8 mouse cellular contexts compared by ENCODE assay signal in genomic region chr3:84952135-84952534, GRCm38 (mm10).
DNase-seq lines count a peak whose midpoint lies in the region; ATAC-seq and TF ChIP-seq lines count a peak whose summit lies in the region.

No protein-coding gene starts in this region.

- WGBS in intestine, postnatal 0 days: 13% methylated on average over 13 of the region's 13 CpGs
- WGBS in midbrain, embryonic 13.5 days: 1% methylated on average over 13 of the region's 13 CpGs
- WGBS in stomach, embryonic 15.5 days: 13% methylated on average over 13 of the region's 13 CpGs

- no peaks in the 10 kb centered on the region for H3K4me1 ChIP-seq in intestine, postnatal 0 days (replicated peaks; ENCODE audit: control insufficient read depth, insufficient read depth, low read length)
- peaks cover 16% of the 10 kb centered on the region for H3K4me1 ChIP-seq in midbrain, embryonic 13.5 days (replicated peaks)
- H3K4me1 ChIP-seq in stomach, embryonic 15.5 days: no peaks in the 10 kb centered on the region

- intact Hi-C loops in left cerebral cortex, postnatal 10 days (cut with DNase I): loop anchor here (10.0 kb wide), 1 partner anchor 713 kb away; no protein-coding TSS in a partner anchor

- no peaks in the 10 kb centered on the region for H3K9me3 ChIP-seq in intestine, postnatal 0 days (ENCODE audit: control insufficient read depth)
- no peaks in the 10 kb centered on the region for H3K9me3 ChIP-seq in midbrain, embryonic 13.5 days
- H3K9me3 ChIP-seq in stomach, embryonic 15.5 days: no peaks in the 10 kb centered on the region

- H3K27me3 ChIP-seq in intestine, postnatal 0 days (replicated peaks; ENCODE audit: control insufficient read depth, insufficient read depth, low read length): no peaks in the 10 kb centered on the region
- H3K27me3 ChIP-seq in midbrain, embryonic 13.5 days: no peaks in the 10 kb centered on the region
- no peaks in the 10 kb centered on the region for H3K27me3 ChIP-seq in stomach, embryonic 15.5 days (replicated peaks)

- H3K9ac ChIP-seq in intestine, postnatal 0 days (ENCODE audit: low read depth, low read length): 0 out of 2 replicates have a peak overlapping the region, but pooled peaks have one; percentile 31
- H3K9ac ChIP-seq in midbrain, embryonic 13.5 days (replicated peaks): peak overlapping the region; percentile 66
- H3K9ac ChIP-seq in stomach, embryonic 15.5 days: peak overlapping the region; percentile 30; the same call in 1 of the 2 replicates

- no peaks in the 10 kb centered on the region for H3K36me3 ChIP-seq in intestine, postnatal 0 days (ENCODE audit: control insufficient read depth, insufficient read depth)
- no peaks in the 10 kb centered on the region for H3K36me3 ChIP-seq in midbrain, embryonic 13.5 days
- no peaks in the 10 kb centered on the region for H3K36me3 ChIP-seq in stomach, embryonic 15.5 days

- peak overlapping the region; percentile 37 for H3K4me3 ChIP-seq in intestine, postnatal 0 days (ENCODE audit: low read depth, low read length)
- H3K4me3 ChIP-seq in midbrain, embryonic 13.5 days (replicated peaks): peak overlapping the region; percentile 53
- H3K4me3 ChIP-seq in stomach, embryonic 15.5 days (replicated peaks): peak overlapping the region; percentile 44

- TF ChIP-seq CTCF in intestine, postnatal 0 days (IDR thresholded peaks at IDR 0.05; ENCODE audit: low read depth): no peak

- DNase-seq in WW6 (ENCODE audit: low read depth, low spot score): peak; percentile 36
- DNase-seq in embryo, embryonic 10 days (ENCODE audit: low spot score): peak; percentile 94
- DNase-seq in gonadal fat pad, adult 2 months (ENCODE audit: low read depth): peak; percentile 23
- peak; percentile 61 to 68 for DNase-seq in left cerebral cortex, postnatal 10 days (ENCODE audit: extremely low spot score in 1 of 2, low spot score in 2 of 2)

- H3K27ac ChIP-seq in intestine, postnatal 0 days (ENCODE audit: low read depth, low read length): peak overlapping the region; percentile 50; the same call in 1 of the 2 replicates
- H3K27ac ChIP-seq in midbrain, embryonic 13.5 days: peak overlapping the region; percentile 84
- H3K27ac ChIP-seq in stomach, embryonic 15.5 days: peak overlapping the region; percentile 83

- peak overlapping the region; percentile 63 for H3K4me2 ChIP-seq in intestine, postnatal 0 days (replicated peaks; ENCODE audit: low read depth)
- H3K4me2 ChIP-seq in midbrain, embryonic 13.5 days (replicated peaks): peak overlapping the region; percentile 59
- H3K4me2 ChIP-seq in stomach, embryonic 15.5 days: peak overlapping the region; percentile 62

- ATAC-seq in intestine, postnatal 0 days: peak; percentile 82
- peak; percentile 98 for ATAC-seq in midbrain, embryonic 13.5 days
- peak; percentile 95 for ATAC-seq in stomach, embryonic 15.5 days (ENCODE audit: insufficient read depth, low FRiP score, low read depth)
- no peak for ATAC-seq in erythroid progenitor cell, adult 5-6 weeks (replicated peaks; ENCODE audit: low FRiP score, poor library complexity, severe bottlenecking)

Comparison
In these comparisons a context has a peak if more than half of its experiments do, and no peak if none do; other contexts are left out.
1. DNase-seq: peak in every context shown above with its lines; median percentile 94 in embryo, embryonic 10 days; 64 in left cerebral cortex, postnatal 10 days; 36 in WW6; 23 in gonadal fat pad, adult 2 months.